Mouse (Mus musculus) Muller cell, postnatal 12 days (primary cell): ENCODE measurements around the gene Hs2st1.

Experiments used
- DNase-seq: peaks from one replicate; pipeline ENCODE4 v3.0.0-alpha.2; 2015; ENCODE audit errors: inconsistent ontology term

The Hs2st1 gene

GRCm38 (mm10) chr3:144508342-144508741, 61.6 kb downstream of the Hs2st1 start:
- no peak for DNase-seq

GRCm38 (mm10) chr3:144507885-144508284, 62.1 kb downstream of the Hs2st1 start:
- DNase-seq: no peak

GRCm38 (mm10) chr3:144506213-144506612, 63.8 kb downstream of the Hs2st1 start:
- DNase-seq: peak; percentile 93

- no peak for DNase-seq
Measured at GRCm38 (mm10) chr3:144501930-144502329, 68.1 kb downstream of the Hs2st1 start.

- no peak for DNase-seq
Measured at GRCm38 (mm10) chr3:144496762-144497161, 73.2 kb downstream of the Hs2st1 start.

- DNase-seq: peak; percentile 32
Measured at GRCm38 (mm10) chr3:144494838-144495237, 75.1 kb downstream of the Hs2st1 start.

GRCm38 (mm10) chr3:144488787-144489186, 81.2 kb downstream of the Hs2st1 start:
- no peak for DNase-seq

- no peak for DNase-seq
Measured at GRCm38 (mm10) chr3:144480595-144480994, 89.4 kb downstream of the Hs2st1 start.

- DNase-seq: no peak
Measured at GRCm38 (mm10) chr3:144478427-144478794, 91.6 kb downstream of the Hs2st1 start.

- DNase-seq: no peak
Measured at GRCm38 (mm10) chr3:144477707-144478426, 92.1 kb downstream of the Hs2st1 start.

- DNase-seq: no peak
Measured at GRCm38 (mm10) chr3:144475891-144476290, 94.1 kb downstream of the Hs2st1 start.

- DNase-seq: no peak
Measured at GRCm38 (mm10) chr3:144474726-144475125, 95.3 kb downstream of the Hs2st1 start.

GRCm38 (mm10) chr3:144471954-144472353, 98.0 kb downstream of the Hs2st1 start:
- no peak for DNase-seq

- DNase-seq: no peak
Measured at GRCm38 (mm10) chr3:144470901-144471300, 99.1 kb downstream of the Hs2st1 start.

- peak; percentile 6 for DNase-seq
Measured at GRCm38 (mm10) chr3:144467521-144467920, 102.5 kb downstream of the Hs2st1 start.

- DNase-seq: no peak
Measured at GRCm38 (mm10) chr3:144466108-144466678, 103.8 kb downstream of the Hs2st1 start.

GRCm38 (mm10) chr3:144462679-144463078, 107.3 kb downstream of the Hs2st1 start:
- DNase-seq: no peak

GRCm38 (mm10) chr3:144460183-144460788, 109.7 kb downstream of the Hs2st1 start:
- no peak for DNase-seq

GRCm38 (mm10) chr3:144459285-144459697, 110.7 kb downstream of the Hs2st1 start:
- DNase-seq: no peak

- DNase-seq: peak; percentile 58
Measured at GRCm38 (mm10) chr3:144453701-144454430, 116.1 kb downstream of the Hs2st1 start.

GRCm38 (mm10) chr3:144448977-144449376, 121.0 kb downstream of the Hs2st1 start:
- peak; percentile 36 for DNase-seq

GRCm38 (mm10) chr3:144447917-144448316, 122.1 kb downstream of the Hs2st1 start:
- no peak for DNase-seq
